Mouse (Mus musculus) lung, adult 2 months (tissue): Measurements from ENCODE around the gene Tpo. TPM values are rescaled to one million over a fixed set of nuclear protein-coding genes. Genes with fewer than 3 reads are reported as not detected.

ENCODE experiments used
- DNase-seq: peaks from one replicate; pipeline ENCODE4 v3.0.0; 2022
- H3K4me1 ChIP-seq: fragments of 200-500 bp; 2 replicates; pipeline ENCODE4 v1.6.1; 2011; ENCODE audit warnings: low read length; ENCODE audit not compliant: control insufficient read depth, insufficient read depth
- H3K4me3 ChIP-seq: fragments of 200-500 bp; replicated peaks from 2 replicates; pipeline ENCODE3; 2011; ENCODE audit warnings: low read depth, mild to moderate bottlenecking, control low read depth, low read length; ENCODE audit errors: extremely low read depth
- CTCF ChIP-seq: fragments of 200-500 bp; IDR thresholded peaks from 2 replicates; pipeline ENCODE4 v1.5.1; 2011; ENCODE audit warnings: mild to moderate bottlenecking, low read length, control low read depth; ENCODE audit not compliant: insufficient read depth
- POLR2A ChIP-seq: fragments of 200-500 bp; IDR thresholded peaks from 2 replicates; pipeline ENCODE4 v1.6.1; 2011; ENCODE audit warnings: low read depth, mild to moderate bottlenecking, control low read depth, low read length, borderline replicate concordance; ENCODE audit errors: extremely low read depth
- WGBS: fragments of 180-500 bp; shearing (Covaris S2); methylation state at CpG from one replicate; pipeline ENCODE4 v1.1.7; 2018; 5-methylcytosine and 5-hydroxymethylcytosine counted together
- polyA plus RNA-seq: library from polyadenylated mRNA; depleted of rRNA; stranded (reverse); fragments of >200 nt; gene quantifications from 2 replicates; pipeline ENCODE4 v1.2.3, GENCODE M21; 2012; rRNA removed

The Tpo gene
- polyA plus RNA-seq, 1 experiment: not detected

GRCm38 (mm10) chr12:30027721-30028340 lies 104.6 kb downstream of the Tpo start:
- H3K4me1 ChIP-seq: peaks cover 20% of the 10 kb centered on the region
- TF ChIP-seq CTCF: no peak
- TF ChIP-seq POLR2A: no peak
- DNase-seq: no peak
- WGBS: 32% methylated on average over 3 of the region's 3 CpGs
- no peak overlapping the region for H3K4me3 ChIP-seq

- peaks cover 9% of the 10 kb centered on the region for H3K4me1 ChIP-seq
- 56% methylated on average over 2 of the region's 2 CpGs for WGBS
- no peak for TF ChIP-seq CTCF
- TF ChIP-seq POLR2A: no peak
- no peak overlapping the region for H3K4me3 ChIP-seq
- no peak for DNase-seq
Observed at GRCm38 (mm10) chr12:30024264-30024825, 108.1 kb downstream of the Tpo start.

- DNase-seq: no peak
- TF ChIP-seq POLR2A (no peak), CTCF (no peak)
- no peak overlapping the region for H3K4me3 ChIP-seq
- 31% methylated on average over 3 of the region's 3 CpGs for WGBS
- H3K4me1 ChIP-seq: peaks cover 9% of the 10 kb centered on the region
Observed at GRCm38 (mm10) chr12:30023491-30023890, 108.9 kb downstream of the Tpo start.

- H3K4me3 ChIP-seq: no peak overlapping the region
- TF ChIP-seq POLR2A (no peak), CTCF (no peak)
- no peak for DNase-seq
- H3K4me1 ChIP-seq: peaks cover 3% of the 10 kb centered on the region; the same call in 1 of the 2 replicates
Observed at GRCm38 (mm10) chr12:30020447-30020846, 112.0 kb downstream of the Tpo start.

GRCm38 (mm10) chr12:30017131-30017530 lies 115.3 kb downstream of the Tpo start:
- Histone ChIP-seq H3K4me1 (no peaks in the 10 kb centered on the region), H3K4me3 (no peak overlapping the region)
- no peak for DNase-seq
- WGBS: 74% methylated on average over 3 of the region's 3 CpGs
- TF ChIP-seq POLR2A (no peak), CTCF (no peak)

- TF ChIP-seq POLR2A (no peak), CTCF (no peak)
- WGBS: 89% methylated on average over 9 of the region's 9 CpGs
- no peak for DNase-seq
- Histone ChIP-seq H3K4me1 (no peaks in the 10 kb centered on the region), H3K4me3 (no peak overlapping the region)
Observed at GRCm38 (mm10) chr12:30015501-30015900, 116.9 kb downstream of the Tpo start.

GRCm38 (mm10) chr12:30008741-30009140 lies 123.7 kb downstream of the Tpo start:
- TF ChIP-seq CTCF: no peak
- no peak for TF ChIP-seq POLR2A
- no peaks in the 10 kb centered on the region for H3K4me1 ChIP-seq
- 76% methylated on average over 5 of the region's 5 CpGs for WGBS
- no peak overlapping the region for H3K4me3 ChIP-seq
- DNase-seq: no peak

GRCm38 (mm10) chr12:30006586-30006985 lies 125.8 kb downstream of the Tpo start:
- DNase-seq: no peak
- TF ChIP-seq CTCF (no peak), POLR2A (no peak)
- Histone ChIP-seq H3K4me1 (no peaks in the 10 kb centered on the region), H3K4me3 (no peak overlapping the region)
- WGBS: 82% methylated on average over 9 of the region's 9 CpGs

Other genes starting within 250 kb of the Tpo start
- 154 and 186 TPM in 2 replicates for gene Pxdn, start 195.0 kb downstream of the Tpo start, polyA plus RNA-seq
- 1.8 and 2.5 TPM in 2 replicates for gene Sntg2, start 240.8 kb upstream of the Tpo start, polyA plus RNA-seq